Mouse (Mus musculus) cerebellum, adult 2 months (tissue): ENCODE data around the gene Gm38100. TPM values are rescaled to one million over a fixed set of nuclear protein-coding genes. Genes with fewer than 3 reads are reported as not detected.
A peak's percentile ranks its signal among the peaks of the same experiment; 100 is the strongest.

Source experiments
- DNase-seq, 2 experiments: peaks; one replicate each; pipeline ENCODE4 v3.0.0; 2021
- H3K27ac ChIP-seq: fragments of 200-500 bp; 2 replicates; pipeline ENCODE4 v1.5.1; 2012; ENCODE audit warnings: low read length, control low read depth, inconsistent platforms; ENCODE audit not compliant: insufficient read depth
- H3K27me3 ChIP-seq: fragments of 200-500 bp; 2 replicates; pipeline ENCODE4 v1.6.1; 2012; ENCODE audit warnings: inconsistent platforms, mild to moderate bottlenecking, low read length, moderate library complexity; ENCODE audit not compliant: control insufficient read depth, insufficient read depth
- H3K4me1 ChIP-seq: fragments of 200-500 bp; 2 replicates; pipeline ENCODE4 v1.6.1; 2011; ENCODE audit warnings: low read length; ENCODE audit not compliant: control insufficient read depth, insufficient read depth
- H3K4me3 ChIP-seq: fragments of 200-500 bp; replicated peaks from 2 replicates; pipeline ENCODE3; 2011; ENCODE audit warnings: mild to moderate bottlenecking, low read depth, low read length, control low read depth; ENCODE audit not compliant: insufficient read depth
- CTCF ChIP-seq: fragments of 200-500 bp; IDR thresholded peaks from 2 replicates; pipeline ENCODE4 v1.5.1; 2011; ENCODE audit warnings: low read depth, mild to moderate bottlenecking, control low read depth, low read length, moderate library complexity, borderline replicate concordance; ENCODE audit not compliant: insufficient read depth
- POLR2A ChIP-seq: fragments of 200-500 bp; IDR thresholded peaks from 2 replicates; pipeline ENCODE4 v1.6.1; 2011; ENCODE audit warnings: low read length, control low read depth, borderline replicate concordance; ENCODE audit not compliant: insufficient read depth
- WGBS: fragments of 180-500 bp; shearing (Covaris S2); methylation state at CpG from one replicate; pipeline ENCODE4 v1.1.7; 2018; 5-methylcytosine and 5-hydroxymethylcytosine counted together
- polyA plus RNA-seq: library from polyadenylated mRNA; depleted of rRNA; stranded (reverse); fragments of >200 nt; gene quantifications from 2 replicates; pipeline ENCODE4 v1.2.3, GENCODE M21; 2012; rRNA removed

Gm38100 gene
- polyA plus RNA-seq, 1 experiment = not detected

DNA sequence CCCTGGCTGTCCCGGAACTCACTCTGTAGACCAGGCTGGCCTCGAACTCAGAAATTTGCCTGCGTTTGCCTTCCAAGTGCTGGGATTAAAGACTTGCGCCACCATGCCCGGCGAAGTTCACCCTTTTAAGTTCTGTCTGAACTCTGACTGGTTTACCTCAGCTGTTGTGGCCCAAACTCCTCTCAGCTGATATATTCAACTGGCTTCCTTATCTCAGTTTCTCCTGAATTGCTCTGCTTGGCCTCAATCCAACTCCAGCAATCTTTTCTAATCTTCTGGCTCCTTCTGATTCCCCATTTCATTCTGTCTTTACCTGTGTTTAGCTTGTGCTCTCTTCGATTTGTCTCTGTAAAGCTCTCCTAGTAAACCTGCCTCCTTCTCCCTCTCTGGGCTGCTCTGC is 23.0 kb downstream of the Gm38100 start:
- Histone ChIP-seq H3K27ac (no peak overlapping the region), H3K4me3 (no peak overlapping the region), H3K4me1 (no peaks in the 10 kb centered on the region), H3K27me3 (no peaks in the 10 kb centered on the region)
- no peak for DNase-seq
- TF ChIP-seq POLR2A = no peak
- WGBS = 93% methylated on average over 7 of the region's 7 CpGs

DNA sequence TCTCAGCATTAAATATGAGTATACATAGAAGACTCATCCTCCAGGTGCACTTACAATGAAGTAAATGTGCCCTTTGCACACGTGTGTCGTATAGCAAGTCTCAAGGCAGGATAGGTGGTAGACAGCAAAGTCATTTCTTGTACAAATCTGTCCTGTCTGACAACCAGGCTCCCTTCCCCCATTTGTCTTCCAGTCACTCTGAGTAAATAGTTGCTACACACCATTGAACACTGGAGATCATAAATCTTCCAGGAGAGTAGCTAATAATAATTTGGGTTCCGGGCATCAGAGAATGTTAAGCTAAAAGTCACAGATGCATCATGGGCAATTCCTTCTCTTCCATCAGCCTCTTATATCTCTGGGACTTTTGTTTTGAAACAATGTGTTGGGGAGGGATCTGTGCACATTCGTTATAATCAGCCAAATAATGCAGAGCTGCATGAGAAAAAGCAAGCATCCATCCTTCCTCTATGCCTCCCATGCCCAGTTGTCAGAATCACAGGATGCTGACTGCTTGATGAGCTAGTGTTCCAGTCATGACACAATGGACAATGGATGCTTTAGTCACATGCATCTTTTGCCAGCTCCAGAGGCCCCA is 26.7 kb downstream of the Gm38100 start:
- Histone ChIP-seq H3K27me3 (no peaks in the 10 kb centered on the region), H3K27ac (no peak overlapping the region), H3K4me3 (no peak overlapping the region), H3K4me1 (peaks cover 3% of the 10 kb centered on the region; the same call in 1 of the 2 replicates)
- WGBS = 69% methylated on average over 4 of the region's 4 CpGs
- DNase-seq = no peak
- no peak for TF ChIP-seq CTCF

DNA sequence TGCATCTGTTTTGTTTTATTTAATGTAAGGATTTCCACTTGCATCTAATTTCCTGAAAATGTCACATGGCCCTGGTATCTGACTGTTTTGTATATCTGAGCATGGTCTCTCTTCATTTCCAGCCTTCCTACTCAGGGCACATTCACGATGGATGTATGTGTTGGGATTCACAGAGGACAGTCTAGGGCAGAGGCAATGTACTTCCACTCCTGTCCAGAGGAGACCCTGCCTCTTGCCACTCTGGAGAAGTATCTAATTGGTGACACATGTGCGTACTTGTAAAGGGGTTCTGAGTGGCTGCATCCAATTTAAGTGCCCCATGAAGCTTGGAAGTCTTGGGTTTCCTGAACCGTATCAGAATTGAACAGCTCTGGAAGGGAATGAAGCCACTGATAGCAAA is 30.3 kb downstream of the Gm38100 start:
- Histone ChIP-seq H3K4me1 (peaks cover 3% of the 10 kb centered on the region; the same call in 1 of the 2 replicates), H3K27me3 (no peaks in the 10 kb centered on the region), H3K4me3 (no peak overlapping the region), H3K27ac (no peak overlapping the region)
- no peak for TF ChIP-seq CTCF
- no peak for TF ChIP-seq POLR2A
- WGBS = 77% methylated on average over 3 of the region's 3 CpGs
- no peak for DNase-seq

DNA sequence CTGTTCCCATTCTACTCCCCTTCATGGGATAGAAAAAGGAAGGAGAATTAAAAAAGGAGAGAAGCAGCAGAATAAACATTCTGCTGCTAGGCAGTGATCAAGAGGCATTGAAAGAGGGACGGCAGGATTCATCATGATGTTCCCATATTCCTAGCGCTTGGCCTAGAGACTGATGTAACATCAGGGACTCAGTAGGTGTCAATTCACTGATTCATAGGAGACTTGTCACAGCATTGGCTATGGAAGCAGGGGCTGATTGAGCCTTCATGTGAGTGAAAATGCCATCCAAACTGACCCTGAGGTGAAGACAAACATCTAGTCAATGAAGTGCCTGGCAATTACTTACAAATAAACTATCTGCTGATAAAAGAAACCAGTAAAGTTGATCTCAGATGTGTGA is 30.7 kb downstream of the Gm38100 start:
- Histone ChIP-seq H3K27me3 (no peaks in the 10 kb centered on the region), H3K4me3 (no peak overlapping the region), H3K4me1 (peaks cover 3% of the 10 kb centered on the region; the same call in 1 of the 2 replicates), H3K27ac (no peak overlapping the region)
- WGBS = 11% methylated on average over 2 of the region's 2 CpGs
- TF ChIP-seq CTCF (no peak), POLR2A (no peak)
- DNase-seq = peak in 1 of 2 experiments; percentile 58

DNA sequence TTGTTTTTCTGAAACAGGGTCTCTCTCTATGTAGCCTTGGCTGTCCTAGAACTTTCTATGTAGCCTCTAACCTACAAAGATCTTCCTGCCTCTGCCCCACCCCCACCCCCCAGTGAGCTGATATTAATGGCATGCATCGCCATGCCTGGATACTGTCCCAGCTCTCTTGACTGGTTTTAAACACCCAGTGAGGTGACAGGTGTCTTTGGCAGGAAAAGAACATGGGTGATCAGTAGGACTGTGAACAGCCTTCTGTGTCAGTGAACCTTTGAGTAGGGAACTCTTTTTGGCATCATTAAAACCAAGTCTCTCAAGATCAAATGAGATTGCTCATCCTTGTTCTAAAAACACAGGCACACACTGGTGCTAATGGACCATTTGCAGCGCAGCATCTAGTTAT is 41.7 kb downstream of the Gm38100 start:
- TF ChIP-seq CTCF (no peak), POLR2A (no peak)
- Histone ChIP-seq H3K4me1 (peaks cover 15% of the 10 kb centered on the region; the same call in 1 of the 2 replicates), H3K27ac (0 out of 2 replicates have a peak overlapping the region, but pooled peaks have one; percentile 43), H3K4me3 (no peak overlapping the region), H3K27me3 (no peaks in the 10 kb centered on the region)
- DNase-seq = peak in 1 of 2 experiments; percentile 58
- WGBS = 41% methylated on average over 2 of the region's 2 CpGs

DNA sequence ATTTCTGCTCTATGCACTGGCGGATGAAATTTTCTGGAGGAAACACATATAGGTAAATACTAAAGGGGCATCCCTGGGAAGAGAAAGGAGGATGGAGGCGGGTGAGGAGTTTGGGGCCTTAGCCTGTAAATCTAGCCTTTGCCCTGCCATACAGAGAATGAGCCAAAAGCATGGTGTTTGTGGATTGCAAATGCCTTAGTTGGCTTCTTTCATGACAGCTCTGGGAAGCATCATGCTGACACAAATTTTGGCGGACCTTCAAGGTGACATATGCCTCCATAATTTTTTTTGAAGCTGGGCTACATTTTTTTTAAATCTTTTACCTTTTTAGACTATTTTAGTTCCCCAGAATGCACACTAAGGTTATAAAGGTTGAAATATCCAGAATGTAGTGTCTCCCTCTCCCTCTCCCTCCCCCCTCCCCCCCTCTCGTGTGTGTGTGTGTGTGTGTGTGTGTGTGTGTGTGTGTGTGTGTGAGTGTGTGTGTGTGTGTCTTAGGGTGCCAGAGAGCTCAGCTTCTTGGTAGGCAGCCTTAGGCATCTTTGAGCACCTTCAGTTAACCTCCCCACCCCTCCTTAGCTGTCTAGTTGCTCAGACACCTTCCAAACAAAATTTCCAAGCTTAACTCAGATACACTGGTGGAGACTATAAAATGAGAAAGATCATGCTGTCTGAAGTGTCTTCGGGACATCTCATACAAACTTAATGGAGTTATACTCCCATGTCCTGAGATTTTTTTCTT is 47.0 kb downstream of the Gm38100 start:
- Histone ChIP-seq H3K27me3 (no peaks in the 10 kb centered on the region), H3K4me3 (no peak overlapping the region), H3K27ac (peak overlapping the region; percentile 83), H3K4me1 (peaks cover 22% of the 10 kb centered on the region; the same call in 1 of the 2 replicates)
- TF ChIP-seq CTCF (no peak), POLR2A (no peak)
- WGBS = 25% methylated on average over 5 of the region's 5 CpGs
- peak; percentile 80 to 93 for DNase-seq

DNA sequence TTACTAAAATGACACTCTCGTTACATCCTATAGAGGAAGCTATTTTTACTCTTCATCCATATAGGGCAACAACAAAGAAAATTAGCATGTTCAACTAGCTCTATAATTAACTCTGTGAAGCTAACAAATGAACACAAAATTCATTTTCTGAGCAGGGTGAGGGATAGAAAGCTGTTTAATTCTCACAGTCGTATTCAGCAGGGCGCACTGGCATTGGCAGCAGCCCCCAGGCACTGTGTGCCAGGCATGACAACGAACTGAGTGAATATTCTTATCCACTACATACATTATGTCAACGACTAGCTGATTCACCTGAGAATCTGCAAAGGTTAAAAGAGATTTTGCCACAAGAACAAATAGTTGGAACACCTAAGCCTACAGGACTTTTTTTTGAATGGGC is 50.6 kb downstream of the Gm38100 start:
- WGBS = 13% methylated on average over 5 of the region's 5 CpGs
- Histone ChIP-seq H3K27me3 (no peaks in the 10 kb centered on the region), H3K4me1 (peaks cover 22% of the 10 kb centered on the region; the same call in 1 of the 2 replicates), H3K4me3 (no peak overlapping the region), H3K27ac (no peak overlapping the region)
- TF ChIP-seq POLR2A (no peak), CTCF (no peak)
- DNase-seq = peak; percentile 45 to 73

Other genes with a start within 250 kb of the Gm38100 start
- gene Opn3, start 227.6 kb upstream of the Gm38100 start, polyA plus RNA-seq = 6.7 and 7.7 TPM in 2 replicates
- gene Chml, start 227.4 kb upstream of the Gm38100 start, polyA plus RNA-seq = 3.8 and 4.1 TPM in 2 replicates
- gene Wdr64, start 221.7 kb upstream of the Gm38100 start, polyA plus RNA-seq = not detected in 2 replicates
- 0.32 and 0.49 TPM in 2 replicates for gene Exo1, start 39.7 kb upstream of the Gm38100 start, polyA plus RNA-seq
- gene Rbm8a2, start 58.8 kb downstream of the Gm38100 start, polyA plus RNA-seq = 1.2 and 1.4 TPM in 2 replicates